Mouse (Mus musculus) lung, embryonic 14.5 days (tissue): ENCODE measurements around the gene Aif1. TPM values are rescaled to one million over a fixed set of nuclear protein-coding genes. Genes with fewer than 3 reads are reported as not detected.

Experiments
- ATAC-seq: fragments of 200-750 bp; cut with Nextera tagmentation; 2 replicates; pipeline ENCODE4 v1.8.0; 2017; ENCODE audit warnings: mild to moderate bottlenecking, moderate TSS enrichment, moderate library complexity; ENCODE audit not compliant: insufficient read depth
- DNase-seq: peaks from one replicate; pipeline ENCODE4 v3.0.0-alpha.2; 2015
- H3K27ac ChIP-seq: fragments of 300-500 bp; sonication (generic); 2 replicates; pipeline ENCODE4 v1.5.1; 2014; ENCODE audit warnings: low read depth, mild to moderate bottlenecking, moderate library complexity
- H3K27me3 ChIP-seq: fragments of 300-500 bp; sonication (generic); 2 replicates; pipeline ENCODE4 v1.6.1; 2014; ENCODE audit warnings: low read length, control low read depth; ENCODE audit not compliant: insufficient read depth
- H3K36me3 ChIP-seq: fragments of 300-500 bp; sonication (generic); 2 replicates; pipeline ENCODE4 v1.6.1; 2014; ENCODE audit warnings: control low read depth; ENCODE audit not compliant: insufficient read depth
- H3K4me1 ChIP-seq: fragments of 300-500 bp; sonication (generic); 2 replicates; pipeline ENCODE4 v1.6.1; 2014; ENCODE audit warnings: antibody characterized with exemption, control low read depth; ENCODE audit not compliant: insufficient read depth
- H3K4me2 ChIP-seq: fragments of 300-500 bp; sonication (generic); 2 replicates; pipeline ENCODE4 v1.6.1; 2014; ENCODE audit warnings: mild to moderate bottlenecking
- H3K4me3 ChIP-seq: fragments of 300-500 bp; sonication (generic); 2 replicates; pipeline ENCODE4 v1.5.1; 2014; ENCODE audit warnings: low read depth, low read length
- H3K9ac ChIP-seq: fragments of 300-500 bp; sonication (generic); 2 replicates; pipeline ENCODE4 v1.6.1; 2014
- H3K9me3 ChIP-seq: fragments of 300-500 bp; sonication (generic); 2 replicates; pipeline ENCODE4 v1.6.1; 2016; ENCODE audit warnings: low read depth, low read length, control low read depth
- CTCF ChIP-seq: IDR thresholded peaks from 2 replicates; pipeline ENCODE4 v1.5.1; 2016; ENCODE audit warnings: antibody characterized with exemption, low read depth
- WGBS: fragments of 180-500 bp; shearing (Covaris S2); extraction: QIAGEN DNeasy Blood & Tissue Kit; methylation state at CpG from one replicate; pipeline ENCODE4 v1.1.7; 2014; 5-methylcytosine and 5-hydroxymethylcytosine counted together
- polyA plus RNA-seq: library from polyadenylated mRNA; unstranded; fragments of >200 nt; fragmentation: Nextera tagmentation; extraction: Ambion mirVana; gene quantifications from 2 replicates; pipeline ENCODE4 v1.2.1, GENCODE M21; 2014

The Aif1 gene
- 6.0 and 11.9 TPM in 2 replicates for polyA plus RNA-seq

DNA sequence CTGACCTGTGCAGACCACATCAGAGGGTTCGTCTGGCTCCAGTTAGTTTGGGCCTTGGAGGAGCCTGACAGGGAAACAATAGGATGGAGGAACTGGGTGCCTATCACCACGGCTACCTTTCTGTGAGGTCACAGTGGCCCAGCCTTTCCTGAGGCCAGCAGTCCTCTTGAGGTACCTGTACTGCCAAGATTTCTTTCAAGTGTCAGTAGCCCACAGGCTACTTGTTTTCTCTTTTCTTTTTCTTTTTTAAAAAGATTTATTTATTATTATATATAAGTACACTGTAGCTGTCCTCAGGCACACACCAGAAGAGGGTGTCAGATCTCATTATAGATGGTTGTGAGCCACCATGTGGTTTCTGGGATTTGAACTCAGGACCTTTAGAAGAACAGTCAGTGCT, at the start of gene Aif1:
Gene Aif1 (minus strand): TSS at position 101 of the 400 bp plus-strand sequence.
- Histone ChIP-seq H3K4me2 (no peak within 1 kb of the TSS), H3K4me1 (no peaks in the 10 kb centered on the region), H3K9ac (no peak within 1 kb of the TSS), H3K27me3 (no peaks in the 10 kb centered on the region), H3K36me3 (no peaks in the 10 kb centered on the region), H3K27ac (no peak within 1 kb of the TSS), H3K4me3 (no peak within 1 kb of the TSS), H3K9me3 (no peaks in the 10 kb centered on the region)
- ATAC-seq (no peak), DNase-seq (no peak)
- no peak for TF ChIP-seq CTCF
- WGBS: 63% methylated on average over 2 of the region's 2 CpGs

- Histone ChIP-seq H3K27ac (no peak overlapping the region), H3K36me3 (peaks cover 48% of the 10 kb centered on the region), H3K4me2 (no peak overlapping the region), H3K9me3 (no peaks in the 10 kb centered on the region), H3K9ac (no peak overlapping the region), H3K4me3 (no peak overlapping the region), H3K4me1 (no peaks in the 10 kb centered on the region), H3K27me3 (no peaks in the 10 kb centered on the region)
- no peak for TF ChIP-seq CTCF
- DNase-seq: no peak
- ATAC-seq: no peak
- WGBS: 94% methylated on average over 5 of the region's 5 CpGs
These were observed 49.6 kb upstream of the Aif1 start for GRCm38 (mm10) chr17:35225456-35225855.

DNA sequence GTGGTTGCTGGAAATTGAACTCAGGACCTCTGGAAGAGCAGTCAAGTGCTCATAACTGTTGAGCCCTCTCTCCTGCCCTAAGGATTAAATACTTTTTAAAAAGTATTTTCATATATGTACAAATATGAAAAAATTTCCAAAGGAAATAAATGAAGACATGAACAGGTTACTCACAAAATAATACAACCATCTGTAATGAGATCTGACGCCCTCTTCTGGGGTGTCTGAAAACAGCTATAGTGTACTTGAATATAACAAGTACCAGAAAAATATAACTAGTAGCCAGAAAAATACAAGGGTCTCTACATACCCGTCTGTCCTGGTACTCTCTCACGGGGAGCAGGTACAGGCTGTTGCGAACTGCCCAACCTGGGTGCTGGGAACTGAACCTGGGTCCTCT, 48.8 kb upstream of the Aif1 start:
- Histone ChIP-seq H3K36me3 (peaks cover 50% of the 10 kb centered on the region), H3K4me2 (no peak overlapping the region), H3K27ac (no peak overlapping the region), H3K4me1 (no peaks in the 10 kb centered on the region), H3K27me3 (no peaks in the 10 kb centered on the region), H3K9ac (no peak overlapping the region), H3K4me3 (no peak overlapping the region), H3K9me3 (no peaks in the 10 kb centered on the region)
- ATAC-seq: no peak
- TF ChIP-seq CTCF: no peak
- WGBS: 96% methylated on average over 4 of the region's 4 CpGs
- DNase-seq: no peak

DNA sequence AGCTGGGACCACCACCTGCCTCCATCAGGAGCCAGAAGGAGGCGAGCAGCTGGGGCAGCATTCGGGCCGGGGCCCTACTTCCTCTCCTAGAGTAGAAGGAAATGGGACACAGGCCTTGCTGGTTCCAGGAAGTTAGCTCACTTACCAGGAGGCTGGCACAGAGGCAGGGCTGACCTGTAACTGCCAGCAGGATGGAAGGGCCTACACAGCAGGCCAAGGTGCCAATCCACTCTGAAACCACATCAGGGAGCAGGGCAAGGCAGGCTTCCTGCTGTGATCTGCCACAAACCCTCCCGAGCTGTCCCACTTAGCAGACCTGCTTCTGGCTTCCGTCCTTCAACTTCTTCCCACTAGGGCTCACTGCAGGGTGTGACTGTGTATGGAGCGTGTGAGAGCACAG, 46.4 kb upstream of the Aif1 start:
- no peak overlapping the region for H3K9ac ChIP-seq
- peak; percentile 45 for DNase-seq
- WGBS: 57% methylated on average over 6 of the region's 6 CpGs

DNA sequence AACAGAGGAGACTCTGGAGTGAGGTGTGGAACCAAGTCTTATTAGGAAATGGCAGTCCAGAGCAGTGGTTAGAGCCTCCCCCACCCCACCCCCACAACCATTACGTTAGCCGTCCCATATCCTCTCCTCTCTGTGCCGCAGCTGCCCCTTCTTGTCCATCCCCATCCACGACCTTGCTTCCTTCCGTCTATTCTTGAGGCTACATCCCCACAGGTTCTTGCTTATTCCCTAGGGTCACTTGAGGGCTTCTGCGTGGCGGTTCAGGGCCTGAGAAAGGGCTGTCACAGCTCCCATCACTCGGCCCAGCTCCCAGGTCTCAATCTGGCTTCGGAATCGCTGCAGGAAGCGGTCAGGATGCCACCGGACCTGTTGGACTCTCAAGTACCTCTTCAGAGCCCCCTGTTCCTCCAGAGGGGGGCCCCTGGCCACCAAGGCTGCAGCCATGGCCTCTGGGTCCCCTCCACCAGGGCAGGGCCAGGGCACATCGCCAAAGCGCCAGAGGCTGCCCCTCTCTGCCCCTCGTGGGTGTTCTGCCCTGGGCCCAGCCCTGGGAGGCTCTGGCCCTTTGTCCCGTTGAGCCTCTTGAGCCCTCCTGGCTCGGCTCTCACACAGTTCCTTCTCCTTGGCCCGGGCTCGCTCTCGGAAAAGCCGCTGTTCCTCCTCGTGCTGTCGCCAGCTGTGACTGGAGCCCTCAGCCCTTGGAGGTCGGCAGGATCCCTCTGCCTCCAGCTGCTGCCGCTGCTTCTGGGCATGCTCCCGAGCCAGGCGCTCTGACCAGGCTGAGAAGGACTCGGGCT, 44.5 kb upstream of the Aif1 start, which contains the start of gene Gm16181:
Gene Gm16181 (plus strand): TSS at position 679 of the 797 bp plus-strand sequence.
- 54% methylated on average over 28 of the region's 28 CpGs for WGBS
- TF ChIP-seq CTCF: no peak
- Histone ChIP-seq H3K27ac (peak within 1 kb of the TSS; percentile 78; the same call in 1 of the 2 replicates), H3K9me3 (no peaks in the 10 kb centered on the region), H3K36me3 (peaks cover 27% of the 10 kb centered on the region), H3K9ac (peak within 1 kb of the TSS; percentile 20; the same call in 1 of the 2 replicates), H3K4me1 (no peaks in the 10 kb centered on the region), H3K4me2 (no peak within 1 kb of the TSS), H3K4me3 (no peak within 1 kb of the TSS), H3K27me3 (no peaks in the 10 kb centered on the region)
- peak; percentile 61 for DNase-seq
- ATAC-seq: peak; percentile 50

More for the DNA sequence above, 46.4 kb upstream of the Aif1 start:
- TF ChIP-seq CTCF: no peak; the same call in 1 of the 2 replicates
- Histone ChIP-seq H3K4me2 (no peak overlapping the region), H3K36me3 (peaks cover 34% of the 10 kb centered on the region), H3K4me3 (no peak overlapping the region), H3K27ac (peak overlapping the region; percentile 52; the same call in 1 of the 2 replicates), H3K4me1 (no peaks in the 10 kb centered on the region), H3K9me3 (no peaks in the 10 kb centered on the region), H3K27me3 (no peaks in the 10 kb centered on the region)
- no peak for ATAC-seq

GRCm38 (mm10) chr17:35219601-35220041, 43.8 kb upstream of the Aif1 start:
- Histone ChIP-seq H3K27me3 (no peaks in the 10 kb centered on the region), H3K4me2 (no peak overlapping the region), H3K4me3 (no peak overlapping the region), H3K9ac (no peak overlapping the region), H3K36me3 (peaks cover 23% of the 10 kb centered on the region), H3K27ac (0 out of 2 replicates have a peak overlapping the region, but pooled peaks have one; percentile 32), H3K4me1 (no peaks in the 10 kb centered on the region), H3K9me3 (no peaks in the 10 kb centered on the region)
- TF ChIP-seq CTCF: no peak
- no peak for DNase-seq
- ATAC-seq: no peak
- 66% methylated on average over 6 of the region's 6 CpGs for WGBS

- peak; percentile 58; the same call in 1 of the 2 replicates for ATAC-seq
- H3K36me3 ChIP-seq: peaks cover 23% of the 10 kb centered on the region
- H3K4me3 ChIP-seq: no peak overlapping the region
- no peak for TF ChIP-seq CTCF
- no peaks in the 10 kb centered on the region for H3K4me1 ChIP-seq
- peak overlapping the region; percentile 46 for H3K27ac ChIP-seq
- peak; percentile 61 for DNase-seq
- 0 out of 2 replicates have a peak overlapping the region, but pooled peaks have one; percentile 13 for H3K9ac ChIP-seq
- 0 out of 2 replicates have a peak overlapping the region, but pooled peaks have one; percentile 23 for H3K4me2 ChIP-seq
- no peaks in the 10 kb centered on the region for H3K9me3 ChIP-seq
- WGBS: 64% methylated on average over 18 of the region's 18 CpGs
- H3K27me3 ChIP-seq: no peaks in the 10 kb centered on the region
These were observed 42.8 kb upstream of the Aif1 start for GRCm38 (mm10) chr17:35218516-35219193.
